Mouse (Mus musculus) embryonic facial prominence, embryonic 11.5 days (tissue): Measurements from ENCODE around the gene Itgb5. TPM values are rescaled to one million over a fixed set of nuclear protein-coding genes. Genes with fewer than 3 reads are reported as not detected.
A peak's percentile ranks its signal among the peaks of the same experiment; 100 is the strongest.

Experiments used
- ATAC-seq: fragments of 200-750 bp; cut with Nextera tagmentation; replicated peaks from 2 replicates; pipeline ENCODE4 v1.8.0; 2017; ENCODE audit warnings: low read depth; ENCODE audit not compliant: insufficient number of reproducible peaks, low FRiP score, low TSS enrichment
- DNase-seq: peaks from one replicate; pipeline ENCODE4 v3.0.0-alpha.2; 2015; ENCODE audit warnings: low spot score
- H3K27ac ChIP-seq: fragments of 300-500 bp; sonication (generic); replicated peaks from 2 replicates; pipeline ENCODE4 v1.5.1; 2014; ENCODE audit warnings: mild to moderate bottlenecking, low read depth, low read length, control low read depth
- H3K27me3 ChIP-seq: fragments of 300-500 bp; sonication (generic); 2 replicates; pipeline ENCODE4 v1.6.1; 2014; ENCODE audit warnings: mild to moderate bottlenecking, low read length, moderate library complexity, mixed read lengths; ENCODE audit not compliant: control insufficient read depth, insufficient read depth
- H3K36me3 ChIP-seq: fragments of 300-500 bp; sonication (generic); replicated peaks from 2 replicates; pipeline ENCODE4 v1.6.1; 2014; ENCODE audit warnings: low read depth, mild to moderate bottlenecking, low read length, moderate library complexity, mixed read lengths; ENCODE audit not compliant: control insufficient read depth, insufficient read depth
- H3K4me1 ChIP-seq: fragments of 300-500 bp; sonication (generic); 2 replicates; pipeline ENCODE4 v1.6.1; 2014; ENCODE audit warnings: low read length, mixed read lengths; ENCODE audit not compliant: control insufficient read depth, insufficient read depth
- H3K4me2 ChIP-seq: fragments of 300-500 bp; sonication (generic); 2 replicates; pipeline ENCODE4 v1.6.1; 2014; ENCODE audit warnings: low read depth, mild to moderate bottlenecking, control low read depth, low read length, moderate library complexity
- H3K4me3 ChIP-seq: fragments of 300-500 bp; sonication (generic); 2 replicates; pipeline ENCODE4 v1.5.1; 2014; ENCODE audit warnings: low read depth, low read length, control low read depth
- H3K9ac ChIP-seq: fragments of 300-500 bp; sonication (generic); replicated peaks from 2 replicates; pipeline ENCODE4 v1.6.1; 2014; ENCODE audit warnings: mild to moderate bottlenecking, control low read depth, low read length
- H3K9me3 ChIP-seq: fragments of 300-500 bp; sonication (generic); replicated peaks from 2 replicates; pipeline ENCODE4 v1.6.1; 2016; ENCODE audit warnings: mild to moderate bottlenecking, low read length, inconsistent platforms, mixed read lengths; ENCODE audit not compliant: control insufficient read depth
- WGBS: fragments of 180-500 bp; shearing (Covaris S2); extraction: QIAGEN DNeasy Blood & Tissue Kit; methylation state at CpG from one replicate; pipeline ENCODE4 v1.1.7; 2014; 5-methylcytosine and 5-hydroxymethylcytosine counted together
- polyA plus RNA-seq: library from polyadenylated mRNA; unstranded; fragments of >200 nt; fragmentation: Nextera tagmentation; extraction: Ambion mirVana; gene quantifications from 2 replicates; pipeline ENCODE4 v1.2.1, GENCODE M21; 2014

The Itgb5 gene
- polyA plus RNA-seq, 1 experiment from 2014 or later = 80.3 TPM

DNA sequence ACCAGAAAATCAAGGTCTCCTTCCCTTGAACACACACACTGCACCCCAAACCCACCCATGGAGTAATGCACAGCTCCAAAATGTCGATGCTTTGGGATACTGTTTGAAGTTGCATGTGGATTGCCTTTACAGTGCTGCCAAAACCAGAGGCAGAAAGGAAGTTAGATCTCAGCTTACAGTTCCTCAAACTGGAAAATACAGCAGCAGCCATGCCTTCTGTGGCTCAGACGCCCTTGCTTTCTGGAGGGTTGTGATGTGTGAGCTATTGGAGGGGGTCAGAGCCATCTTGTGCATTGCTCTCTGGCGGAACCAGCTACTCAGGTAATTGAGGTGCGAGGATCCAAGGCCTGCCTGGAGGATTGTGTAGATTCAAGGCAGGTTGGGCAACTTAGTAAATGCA, 107.4 kb downstream of the Itgb5 start:
- no peaks in the 10 kb centered on the region for H3K9me3 ChIP-seq
- ATAC-seq (no peak), DNase-seq (no peak)
- 84% methylated on average over 4 of the region's 4 CpGs for WGBS
- H3K4me1 ChIP-seq = peaks cover 4% of the 10 kb centered on the region; the same call in 1 of the 2 replicates
- H3K4me2 ChIP-seq = no peak overlapping the region
- H3K9ac ChIP-seq = no peak overlapping the region
- no peaks in the 10 kb centered on the region for H3K36me3 ChIP-seq
- H3K27me3 ChIP-seq = no peaks in the 10 kb centered on the region
- no peak overlapping the region for H3K4me3 ChIP-seq
- no peak overlapping the region for H3K27ac ChIP-seq

DNA sequence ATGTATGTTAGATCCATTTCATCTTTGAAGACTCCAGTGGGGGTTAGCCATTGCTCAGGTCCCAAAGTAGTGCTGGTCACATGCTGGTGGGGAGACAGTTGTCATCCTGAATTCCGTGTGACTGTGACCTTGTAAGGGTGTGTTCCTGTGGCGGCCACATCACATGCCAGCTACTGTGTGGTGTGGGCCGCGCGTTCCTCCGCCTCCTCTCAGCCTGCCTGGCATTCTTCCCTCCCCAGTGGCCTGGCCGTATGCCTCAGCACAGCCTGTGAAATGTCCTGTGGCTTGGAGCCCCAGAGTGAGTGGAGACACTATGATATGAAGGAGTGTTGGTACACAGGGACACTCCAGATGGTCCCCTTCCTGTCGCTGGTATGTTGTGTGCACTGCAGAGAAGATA, 108.1 kb downstream of the Itgb5 start:
- Histone ChIP-seq H3K4me2 (no peak overlapping the region), H3K36me3 (no peaks in the 10 kb centered on the region), H3K9me3 (no peaks in the 10 kb centered on the region), H3K27ac (no peak overlapping the region), H3K9ac (no peak overlapping the region), H3K4me1 (peaks cover 6% of the 10 kb centered on the region; the same call in 1 of the 2 replicates), H3K4me3 (no peak overlapping the region), H3K27me3 (no peaks in the 10 kb centered on the region)
- ATAC-seq (no peak), DNase-seq (no peak)
- WGBS = 84% methylated on average over 8 of the region's 8 CpGs

DNA sequence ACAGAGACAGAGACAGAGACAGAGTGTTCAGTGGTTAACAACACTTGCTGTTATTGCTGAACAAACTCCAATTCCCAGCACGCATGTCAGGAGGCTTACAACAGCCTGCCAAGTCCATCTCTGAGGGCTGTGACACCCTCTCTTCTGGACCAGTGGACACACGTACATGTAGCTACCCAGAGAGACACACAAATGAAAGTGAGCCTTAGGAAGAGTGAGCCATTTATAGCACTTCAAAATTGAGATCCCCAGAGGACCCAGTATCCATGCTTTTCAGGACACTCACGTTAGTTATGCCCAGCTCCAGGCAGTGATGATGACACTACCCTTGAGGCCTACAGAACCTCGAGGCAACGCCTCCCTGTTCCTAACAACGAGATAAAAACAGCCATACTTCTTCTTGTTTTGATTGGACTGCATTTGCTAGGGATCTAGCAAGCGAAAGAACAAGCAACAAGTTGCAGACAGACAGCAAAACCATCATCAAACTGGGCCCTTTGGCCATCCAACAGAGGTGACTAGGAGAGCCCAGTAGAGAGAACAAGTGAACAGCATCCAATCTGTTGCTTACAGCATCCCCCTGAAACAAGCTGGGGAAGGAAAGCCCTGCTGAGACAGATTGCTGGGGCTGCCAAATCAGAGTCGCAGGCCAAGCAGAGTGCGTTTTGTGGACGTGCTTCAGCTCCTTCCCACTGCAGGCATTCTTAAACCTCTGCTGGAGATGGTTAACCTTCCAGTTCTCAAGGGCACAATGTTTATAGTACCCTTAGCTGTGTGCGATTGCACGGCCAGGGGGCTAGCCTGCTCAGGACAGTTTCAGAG, 109.1 kb downstream of the Itgb5 start:
- Histone ChIP-seq H3K4me3 (no peak overlapping the region), H3K27me3 (no peaks in the 10 kb centered on the region), H3K36me3 (no peaks in the 10 kb centered on the region), H3K27ac (no peak overlapping the region), H3K9me3 (no peaks in the 10 kb centered on the region), H3K4me2 (no peak overlapping the region), H3K4me1 (peaks cover 6% of the 10 kb centered on the region; the same call in 1 of the 2 replicates), H3K9ac (no peak overlapping the region)
- WGBS = 56% methylated on average over 12 of the region's 12 CpGs
- ATAC-seq (no peak), DNase-seq (no peak)

DNA sequence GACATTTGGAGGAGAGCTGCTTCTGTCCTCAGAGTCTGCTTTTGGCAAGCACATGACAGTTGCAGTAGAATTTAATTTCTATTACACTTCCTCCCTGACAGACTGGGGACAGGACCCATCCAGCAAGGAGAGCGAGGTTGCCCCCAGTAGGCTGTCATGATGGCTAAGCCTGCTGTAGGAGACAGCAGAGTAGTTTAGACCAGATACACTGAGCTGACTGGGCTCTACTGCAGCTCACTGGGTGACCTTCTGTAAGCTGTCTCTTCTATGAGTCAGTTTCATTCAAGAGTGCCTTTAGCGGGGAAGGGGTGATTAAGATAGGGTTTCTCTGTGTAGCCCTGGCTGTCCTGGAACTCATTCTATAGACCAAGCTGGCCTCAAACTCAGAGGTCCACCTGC, 109.7 kb downstream of the Itgb5 start:
- H3K27me3 ChIP-seq = no peaks in the 10 kb centered on the region
- H3K9me3 ChIP-seq = no peaks in the 10 kb centered on the region
- no peak overlapping the region for H3K4me2 ChIP-seq
- H3K9ac ChIP-seq = no peak overlapping the region
- DNase-seq = no peak
- H3K27ac ChIP-seq = no peak overlapping the region
- WGBS = 63% methylated on average over 2 of the region's 2 CpGs
- no peaks in the 10 kb centered on the region for H3K36me3 ChIP-seq
- H3K4me1 ChIP-seq = peaks cover 6% of the 10 kb centered on the region; the same call in 1 of the 2 replicates
- no peak for ATAC-seq
- no peak overlapping the region for H3K4me3 ChIP-seq

DNA sequence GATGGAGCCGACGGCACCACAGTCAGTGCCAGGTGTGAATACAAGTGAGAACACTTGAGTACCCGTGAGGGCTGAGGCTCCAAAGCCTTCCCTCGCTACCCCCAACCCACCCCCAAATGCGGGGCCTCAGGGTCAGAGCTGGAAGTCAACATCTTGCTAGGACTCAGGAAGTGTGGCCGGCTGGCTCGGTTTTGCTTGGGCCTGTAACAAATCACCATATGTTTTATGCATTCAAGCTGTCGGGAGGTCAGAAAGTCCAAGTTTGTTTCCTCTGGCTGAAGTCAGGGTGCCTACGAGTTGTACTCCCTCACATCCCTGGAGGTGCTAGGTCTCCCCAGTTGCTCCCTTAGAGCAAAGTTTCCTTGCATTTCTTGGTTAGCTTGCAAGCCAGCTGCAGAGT, 110.2 kb downstream of the Itgb5 start:
- H3K27ac ChIP-seq = no peak overlapping the region
- H3K36me3 ChIP-seq = no peaks in the 10 kb centered on the region
- H3K9me3 ChIP-seq = no peaks in the 10 kb centered on the region
- H3K4me3 ChIP-seq = no peak overlapping the region
- no peak overlapping the region for H3K4me2 ChIP-seq
- 32% methylated on average over 9 of the region's 9 CpGs for WGBS
- peaks cover 6% of the 10 kb centered on the region; the same call in 1 of the 2 replicates for H3K4me1 ChIP-seq
- H3K27me3 ChIP-seq = no peaks in the 10 kb centered on the region
- peak; percentile 51 for DNase-seq
- no peak for ATAC-seq
- H3K9ac ChIP-seq = no peak overlapping the region

DNA sequence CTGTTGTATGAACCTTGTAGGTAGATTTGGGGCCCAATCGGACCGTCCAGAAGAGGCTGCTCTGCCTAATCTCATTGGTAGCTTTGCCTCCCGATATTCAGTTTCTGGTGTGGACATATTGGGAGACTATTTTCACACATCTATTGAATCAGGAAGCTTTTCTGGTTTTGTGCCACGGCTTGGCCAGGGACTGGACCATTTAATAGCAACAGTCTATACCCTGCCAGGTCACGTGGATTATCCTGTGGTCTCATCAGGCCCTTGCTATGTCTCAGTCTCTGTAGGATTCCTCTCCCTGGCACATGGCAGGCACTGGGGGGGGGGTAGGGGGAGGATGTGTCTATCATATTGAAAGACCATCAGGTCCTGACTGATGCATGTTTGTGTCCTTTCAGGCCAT, 110.6 kb downstream of the Itgb5 start:
- no peak for DNase-seq
- Histone ChIP-seq H3K27me3 (no peaks in the 10 kb centered on the region), H3K4me2 (no peak overlapping the region), H3K4me1 (peaks cover 10% of the 10 kb centered on the region; the same call in 1 of the 2 replicates), H3K9me3 (no peaks in the 10 kb centered on the region), H3K4me3 (no peak overlapping the region), H3K27ac (no peak overlapping the region), H3K9ac (no peak overlapping the region), H3K36me3 (no peaks in the 10 kb centered on the region)
- 71% methylated on average over 5 of the region's 5 CpGs for WGBS
- ATAC-seq = no peak

DNA sequence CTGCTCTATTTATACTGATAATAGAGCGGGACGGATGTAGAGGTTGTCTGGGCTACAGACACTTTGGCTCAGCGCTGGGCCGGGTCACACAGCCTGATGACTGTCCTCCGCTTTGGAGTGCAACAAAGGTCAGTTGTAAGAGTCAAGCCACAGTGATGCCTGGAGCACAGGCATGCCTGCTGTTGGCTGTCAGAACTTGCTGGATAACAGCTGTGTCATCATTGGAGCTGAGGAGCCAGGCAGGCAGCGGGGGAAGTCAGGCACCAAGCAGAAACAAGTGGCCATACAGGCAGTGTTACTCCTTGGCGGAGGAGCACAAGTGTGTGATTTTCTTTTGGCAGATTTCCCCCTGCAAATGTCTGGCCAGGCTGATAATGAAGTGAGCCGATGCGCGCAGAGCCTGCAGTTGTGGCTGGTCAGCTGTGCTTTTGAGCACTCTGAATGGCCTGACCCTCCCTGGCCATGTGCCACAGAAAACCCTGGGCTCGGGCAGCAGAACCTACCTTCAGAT, 111.9 kb downstream of the Itgb5 start:
- ATAC-seq (no peak), DNase-seq (peak; percentile 38)
- Histone ChIP-seq H3K4me2 (no peak overlapping the region), H3K4me1 (peaks cover 11% of the 10 kb centered on the region; the same call in 1 of the 2 replicates), H3K4me3 (no peak overlapping the region), H3K9ac (no peak overlapping the region; the same call in 1 of the 2 replicates), H3K27ac (peak overlapping the region; percentile 17; the same call in 1 of the 2 replicates), H3K27me3 (no peaks in the 10 kb centered on the region), H3K9me3 (no peaks in the 10 kb centered on the region), H3K36me3 (no peaks in the 10 kb centered on the region)
- WGBS = 38% methylated on average over 11 of the region's 11 CpGs

DNA sequence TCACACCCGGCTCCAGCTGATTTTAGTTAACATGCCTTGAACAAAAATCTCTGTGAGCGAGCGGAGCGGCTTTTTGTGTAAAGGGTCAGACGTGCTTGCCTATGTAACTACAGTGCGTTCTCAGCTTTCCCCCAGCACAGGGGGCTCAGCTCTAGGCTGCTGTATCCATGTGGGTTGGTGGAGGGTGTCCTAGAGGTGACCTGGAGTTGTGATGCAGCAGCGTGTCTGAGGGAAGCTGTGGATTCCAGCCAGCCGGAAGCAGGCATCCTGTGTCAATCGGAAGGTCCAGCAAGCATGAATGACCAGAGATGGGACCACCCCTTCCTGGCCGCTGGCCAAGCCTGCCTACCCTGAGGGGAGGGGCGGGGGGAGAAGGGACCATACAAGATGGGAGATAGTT, 112.9 kb downstream of the Itgb5 start:
- WGBS = 29% methylated on average over 11 of the region's 11 CpGs
- no peaks in the 10 kb centered on the region for H3K36me3 ChIP-seq

More for the DNA sequence above, 112.9 kb downstream of the Itgb5 start:
- H3K9me3 ChIP-seq = no peaks in the 10 kb centered on the region
- no peak overlapping the region for H3K4me2 ChIP-seq
- peak; percentile 75 for DNase-seq
- H3K27me3 ChIP-seq = no peaks in the 10 kb centered on the region
- peaks cover 11% of the 10 kb centered on the region; the same call in 1 of the 2 replicates for H3K4me1 ChIP-seq
- H3K27ac ChIP-seq = peak overlapping the region; percentile 17; the same call in 1 of the 2 replicates
- peak; percentile 40; the same call in 1 of the 2 replicates for ATAC-seq
- no peak overlapping the region for H3K9ac ChIP-seq
- no peak overlapping the region for H3K4me3 ChIP-seq
